Comparison of ENCODE assay signal across 16 mouse cellular contexts in genomic region chr13:78704693-78705092, GRCm38 (mm10).
"Had no signal": no experiment of that assay in that cellular context is flagged by ENCODE, and none has a peak within 500 bp of the region (broad histone marks: within the 10 kb centered on the region; RNA-seq: fewer than 3 reads in every experiment).

No protein-coding gene starts in this region.

- H3K36me3 ChIP-seq: lung, embryonic 15.5 days; midbrain, embryonic 13.5 days; midbrain, embryonic 15.5 days; neural tube, embryonic 12.5 days had no signal

- H3K27me3 ChIP-seq: lung, embryonic 15.5 days; megakaryocyte, embryonic 14.5 days; midbrain, embryonic 13.5 days; midbrain, embryonic 15.5 days; neural tube, embryonic 12.5 days had no signal

- H3K4me3 ChIP-seq: lung, embryonic 15.5 days; megakaryocyte, embryonic 14.5 days; midbrain, embryonic 13.5 days; midbrain, embryonic 15.5 days; neural tube, embryonic 12.5 days had no signal

- H3K27ac ChIP-seq: lung, embryonic 15.5 days; macrophage; midbrain, embryonic 13.5 days; midbrain, embryonic 15.5 days; neural tube, embryonic 12.5 days had no signal

- ATAC-seq: lung, postnatal 0 days; midbrain, embryonic 13.5 days; midbrain, embryonic 15.5 days had no signal

- H3K9me3 ChIP-seq: lung, embryonic 15.5 days; midbrain, embryonic 13.5 days; midbrain, embryonic 15.5 days; neural tube, embryonic 12.5 days had no signal

- H3K9ac ChIP-seq: lung, embryonic 15.5 days; midbrain, embryonic 13.5 days; midbrain, embryonic 15.5 days; neural tube, embryonic 12.5 days had no signal

- H3K4me1 ChIP-seq: lung, embryonic 15.5 days; megakaryocyte, embryonic 14.5 days; midbrain, embryonic 13.5 days; midbrain, embryonic 15.5 days; neural tube, embryonic 12.5 days had no signal

- DNase-seq: lung, adult 18-20 months; lung, postnatal 14 days; lung, postnatal 36 days; right cerebral cortex, postnatal 14 days; spleen, adult 18-20 months; thymus, adult 18-20 months; thymus, postnatal 25 days; thymus, postnatal 4 days had no signal

- H3K4me2 ChIP-seq: lung, embryonic 15.5 days; midbrain, embryonic 11.5 days; midbrain, embryonic 13.5 days; midbrain, embryonic 15.5 days; neural tube, embryonic 12.5 days had no signal
